Mouse (Mus musculus): ENCODE measurements at regions not wholly inside any gene's neighbourhood (a gene's known extent, or its start where the extent isn't known, plus 50 kb on each side); places are given as distances from the start of the nearest gene placed in this dataset.

DNA sequence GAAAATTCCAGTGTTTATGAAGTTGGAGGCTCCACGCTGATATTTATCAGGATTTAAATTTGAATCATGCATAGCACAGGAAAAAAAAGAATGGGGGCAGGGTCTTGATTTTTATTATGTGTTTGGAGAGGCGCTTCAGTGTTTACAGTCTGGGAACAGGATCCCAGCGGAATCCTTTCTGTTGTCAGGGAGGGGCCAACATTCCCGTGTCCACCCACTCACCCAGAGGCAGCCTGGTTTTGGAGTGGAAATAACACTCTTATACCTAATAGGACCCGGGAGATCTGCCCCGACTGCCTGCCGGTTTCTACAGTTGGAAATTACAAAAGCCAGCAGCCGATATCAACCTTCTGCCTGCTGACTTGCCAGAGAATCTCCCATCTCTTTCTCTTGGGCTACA lies 120.2 kb upstream of the Zfp217 start:
- no peak for TF ChIP-seq IRF4 (IDR thresholded peaks at IDR 0.05; ENCODE audit: low read depth, low read length)
- no peak for TF ChIP-seq MXI1 (IDR thresholded peaks at IDR 0.05; ENCODE audit: low read depth, low read length)
- TF ChIP-seq EP300 (IDR thresholded peaks at IDR 0.05; ENCODE audit: low read length), result no peak
- TF ChIP-seq MAX (IDR thresholded peaks at IDR 0.05; ENCODE audit: low read length), result no peak
- TF ChIP-seq ELF1 (IDR thresholded peaks at IDR 0.05; ENCODE audit: low read depth, low read length), result no peak
- TF ChIP-seq MYC (IDR thresholded peaks at IDR 0.05; ENCODE audit: low read depth, low read length), result no peak
- no peak for TF ChIP-seq JUN (IDR thresholded peaks at IDR 0.05; ENCODE audit: insufficient read depth, low read depth, low read length)
- no peak for TF ChIP-seq RCOR1 (conservative IDR thresholded peaks at IDR 0.05; ENCODE audit: low read depth, low read length)
- TF ChIP-seq BHLHE40 (IDR thresholded peaks at IDR 0.05; ENCODE audit: low read depth, low read length), result no peak
- TF ChIP-seq SMC3 (IDR thresholded peaks at IDR 0.05; ENCODE audit: low read depth, low read length), result no peak
- TF ChIP-seq GABPA (IDR thresholded peaks at IDR 0.05; ENCODE audit: insufficient replicate concordance, low read depth, low read length), result no peak
- no peak for TF ChIP-seq MAFK (IDR thresholded peaks at IDR 0.05; ENCODE audit: insufficient replicate concordance, low read length)
- H3K79me2 ChIP-seq (replicated peaks; ENCODE audit: control insufficient read depth, extremely low read depth, insufficient read depth, poor library complexity, severe bottlenecking), result no peaks in the 10 kb centered on the region
- peaks cover 10% of the 10 kb centered on the region for H3K9me3 ChIP-seq (replicated peaks; ENCODE audit: low read length)
- H3K36me3 ChIP-seq (replicated peaks in 1 of 2; ENCODE audit: control insufficient read depth in 1 of 2, insufficient read depth in 1 of 2, low read length in 1 of 2), result no peaks in the 10 kb centered on the region
- dilution Hi-C loops (cut with MboI; ENCODE audit: extremely low pct_ligation_motif_present, extremely low pct_unique_long_range_greater_than_20kb, low sequenced_read_pairs), result no loop called here
- H3K4me1 ChIP-seq (ENCODE audit: control insufficient read depth in 1 of 2, insufficient read depth in 2 of 2), result peaks cover 8 to 10% of the 10 kb centered on the region in 2 experiments; a peak in 3 of 4 replicates
- in situ Hi-C loops (cut with MboI; ENCODE audit: low pct_ligation_motif_present, low pct_unique_long_range_greater_than_20kb, low sequenced_read_pairs), result loop anchor here (25.0 kb wide), 1 partner anchor 244 kb away; no protein-coding TSS in a partner anchor
- no peak overlapping the region for H3K9ac ChIP-seq (ENCODE audit: insufficient read depth, low read depth)
- DNase-seq (ENCODE audit: extremely low read depth), result no peak
- H3K27me3 ChIP-seq (replicated peaks), result no peaks in the 10 kb centered on the region
- H3K4me2 ChIP-seq (ENCODE audit: insufficient read depth, low read depth, poor library complexity, severe bottlenecking), result no peak overlapping the region
- no peak overlapping the region for H3K27ac ChIP-seq (ENCODE audit: insufficient read depth, low read depth)
- no peak overlapping the region for H3K4me3 ChIP-seq (replicated peaks in 1 of 3; ENCODE audit: low read depth in 2 of 3, low read length in 2 of 3, poor library complexity in 1 of 3)

DNA sequence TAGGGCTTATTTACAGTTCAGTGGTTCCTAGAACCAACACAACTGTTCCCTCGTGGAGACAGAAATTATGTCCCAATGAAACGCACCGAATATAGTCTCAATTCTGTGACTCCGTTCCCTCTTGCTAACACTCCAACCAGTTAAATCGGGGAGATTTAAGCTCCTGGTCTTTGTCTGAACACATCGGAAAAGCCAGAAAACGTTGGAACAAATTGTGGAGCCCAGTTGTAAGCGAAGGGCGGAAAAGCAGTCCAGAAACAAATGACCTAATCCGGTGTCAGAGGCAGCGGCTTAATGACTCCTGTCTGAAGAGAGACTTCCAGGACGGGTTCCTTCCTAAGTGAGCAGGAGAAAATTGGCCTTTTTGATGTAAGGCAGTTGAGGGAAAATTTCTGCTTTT lies 119.2 kb upstream of the Zfp217 start:
- Histone ChIP-seq H3K36me3 (replicated peaks in 1 of 2; ENCODE audit: control insufficient read depth in 1 of 2, insufficient read depth in 1 of 2, low read length in 1 of 2) (no peaks in the 10 kb centered on the region), H3K79me2 (replicated peaks; ENCODE audit: control insufficient read depth, extremely low read depth, insufficient read depth, poor library complexity, severe bottlenecking) (no peaks in the 10 kb centered on the region), H3K4me1 (ENCODE audit: control insufficient read depth in 1 of 2, insufficient read depth in 2 of 2) (peaks cover 8 to 12% of the 10 kb centered on the region in 2 experiments; a peak in 3 of 4 replicates), H3K27ac (ENCODE audit: insufficient read depth, low read depth) (no peak overlapping the region), H3K9ac (ENCODE audit: insufficient read depth, low read depth) (no peak overlapping the region), H3K27me3 (replicated peaks) (no peaks in the 10 kb centered on the region), H3K4me2 (ENCODE audit: insufficient read depth, low read depth, poor library complexity, severe bottlenecking) (no peak overlapping the region), H3K9me3 (replicated peaks; ENCODE audit: low read length) (peaks cover 8% of the 10 kb centered on the region), H3K4me3 (replicated peaks in 1 of 3; ENCODE audit: low read depth in 2 of 3, low read length in 2 of 3, poor library complexity in 1 of 3) (no peak overlapping the region)
- TF ChIP-seq MAFK (IDR thresholded peaks at IDR 0.05; ENCODE audit: insufficient replicate concordance, low read length), result no peak
- TF ChIP-seq MXI1 (IDR thresholded peaks at IDR 0.05; ENCODE audit: low read depth, low read length), result no peak
- no peak for TF ChIP-seq ZC3H11A (IDR thresholded peaks at IDR 0.05; ENCODE audit: low read depth, low read length)
- no peak for TF ChIP-seq PAX5 (IDR thresholded peaks at IDR 0.05; ENCODE audit: low read length)
- TF ChIP-seq ELF1 (IDR thresholded peaks at IDR 0.05; ENCODE audit: low read depth, low read length), result no peak
- TF ChIP-seq ZKSCAN1 (IDR thresholded peaks at IDR 0.05; ENCODE audit: borderline replicate concordance, low read depth, low read length), result no peak
- no peak for TF ChIP-seq POLR2A (IDR thresholded peaks at IDR 0.05; ENCODE audit: low read depth, low read length)
- no peak for TF ChIP-seq MAZ (IDR thresholded peaks at IDR 0.05; ENCODE audit: low read depth, low read length)
- TF ChIP-seq ZMIZ1 (IDR thresholded peaks at IDR 0.05; ENCODE audit: low read depth, low read length), result no peak
- in situ Hi-C loops (cut with MboI; ENCODE audit: low pct_ligation_motif_present, low pct_unique_long_range_greater_than_20kb, low sequenced_read_pairs) (loop anchor here (25.0 kb wide), 1 partner anchor 245 kb away; no protein-coding TSS in a partner anchor), dilution Hi-C loops (cut with MboI; ENCODE audit: extremely low pct_ligation_motif_present, extremely low pct_unique_long_range_greater_than_20kb, low sequenced_read_pairs) (no loop called here)
- DNase-seq (ENCODE audit: extremely low read depth), result no peak
